Mouse (Mus musculus) stomach, embryonic 14.5 days (tissue): ENCODE results near the gene Ints6l. TPM values are rescaled to one million over a fixed set of nuclear protein-coding genes. Genes with fewer than 3 reads are reported as not detected.

Experiments
- ATAC-seq: fragments of 200-750 bp; cut with Nextera tagmentation; 2 replicates; pipeline ENCODE4 v1.8.0; 2017; ENCODE audit warnings: low read depth, moderate TSS enrichment; ENCODE audit not compliant: insufficient number of reproducible peaks, insufficient read depth, low FRiP score
- H3K27ac ChIP-seq: fragments of 300-500 bp; sonication (generic); 2 replicates; pipeline ENCODE4 v1.5.1; 2014; ENCODE audit warnings: mild to moderate bottlenecking, low read length, moderate library complexity, mixed read lengths
- H3K27me3 ChIP-seq: fragments of 300-500 bp; sonication (generic); 2 replicates; pipeline ENCODE4 v1.6.1; 2014; ENCODE audit warnings: low read length, control low read depth, mixed read lengths; ENCODE audit not compliant: control insufficient read depth, insufficient read depth
- H3K36me3 ChIP-seq: fragments of 300-500 bp; sonication (generic); 2 replicates; pipeline ENCODE4 v1.6.1; 2014; ENCODE audit warnings: mild to moderate bottlenecking, control low read depth, low read length, moderate library complexity, mixed read lengths; ENCODE audit not compliant: control insufficient read depth, insufficient read depth
- H3K4me1 ChIP-seq: fragments of 300-500 bp; sonication (generic); 2 replicates; pipeline ENCODE4 v1.6.1; 2014; ENCODE audit warnings: low read length, control low read depth, mixed read lengths; ENCODE audit not compliant: control insufficient read depth, insufficient read depth
- H3K4me2 ChIP-seq: fragments of 300-500 bp; sonication (generic); replicated peaks from 2 replicates; pipeline ENCODE4 v1.6.1; 2014; ENCODE audit warnings: low read depth, low read length, control low read depth
- H3K4me3 ChIP-seq: fragments of 300-500 bp; sonication (generic); 2 replicates; pipeline ENCODE4 v1.5.1; 2014; ENCODE audit warnings: low read depth, low read length, control low read depth
- H3K9ac ChIP-seq: fragments of 300-500 bp; sonication (generic); replicated peaks from 2 replicates; pipeline ENCODE4 v1.6.1; 2014; ENCODE audit warnings: low read depth, mild to moderate bottlenecking, control low read depth, low read length, moderate library complexity, mixed read lengths
- H3K9me3 ChIP-seq: fragments of 300-500 bp; sonication (generic); 2 replicates; pipeline ENCODE4 v1.6.1; 2016; ENCODE audit warnings: low read depth, low read length, control low read depth; ENCODE audit not compliant: control insufficient read depth
- WGBS: fragments of 180-500 bp; shearing (Covaris S2); extraction: QIAGEN DNeasy Blood & Tissue Kit; methylation state at CpG from one replicate; pipeline ENCODE4 v1.1.7; 2014; 5-methylcytosine and 5-hydroxymethylcytosine counted together
- polyA plus RNA-seq: library from polyadenylated mRNA; unstranded; fragments of >200 nt; fragmentation: Nextera tagmentation; extraction: Ambion mirVana; gene quantifications from 2 replicates; pipeline ENCODE4 v1.2.1, GENCODE M21; 2014

Gene Ints6l
- polyA plus RNA-seq, 1 experiment from 2014 or later: 28.0 TPM

DNA sequence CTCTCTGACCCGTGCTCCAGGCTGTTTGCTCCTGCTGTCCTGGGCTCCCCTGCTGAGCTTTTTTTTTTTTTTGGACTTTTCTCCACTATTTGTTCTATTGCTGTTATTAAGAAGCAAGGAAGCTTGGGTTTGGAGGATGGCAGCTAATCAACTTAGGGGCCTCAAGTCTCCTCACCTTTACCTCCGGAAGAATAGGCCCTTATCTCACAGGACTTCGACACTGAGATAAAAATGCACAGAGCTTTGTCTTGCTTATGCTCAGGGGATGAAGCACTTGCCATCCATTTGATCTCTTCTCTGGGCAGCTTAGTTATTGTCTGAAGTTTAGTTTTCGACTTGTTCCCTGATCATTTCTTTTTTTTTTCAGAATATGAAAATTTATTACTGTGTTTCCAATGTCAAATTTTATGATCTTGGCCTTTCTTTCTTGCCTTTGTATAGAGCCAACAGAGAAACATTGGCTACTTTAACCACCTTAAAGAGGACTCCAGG lies 7.1 kb upstream of the Ints6l start, which contains the start of gene Gm2174:
TSS of gene Gm2174 (plus strand) at position 442 of the 492 bp plus-strand sequence.
- 67% methylated on average over 4 of the region's 4 CpGs for WGBS
- H3K9me3 ChIP-seq: no peaks in the 10 kb centered on the region
- H3K36me3 ChIP-seq: no peaks in the 10 kb centered on the region

DNA sequence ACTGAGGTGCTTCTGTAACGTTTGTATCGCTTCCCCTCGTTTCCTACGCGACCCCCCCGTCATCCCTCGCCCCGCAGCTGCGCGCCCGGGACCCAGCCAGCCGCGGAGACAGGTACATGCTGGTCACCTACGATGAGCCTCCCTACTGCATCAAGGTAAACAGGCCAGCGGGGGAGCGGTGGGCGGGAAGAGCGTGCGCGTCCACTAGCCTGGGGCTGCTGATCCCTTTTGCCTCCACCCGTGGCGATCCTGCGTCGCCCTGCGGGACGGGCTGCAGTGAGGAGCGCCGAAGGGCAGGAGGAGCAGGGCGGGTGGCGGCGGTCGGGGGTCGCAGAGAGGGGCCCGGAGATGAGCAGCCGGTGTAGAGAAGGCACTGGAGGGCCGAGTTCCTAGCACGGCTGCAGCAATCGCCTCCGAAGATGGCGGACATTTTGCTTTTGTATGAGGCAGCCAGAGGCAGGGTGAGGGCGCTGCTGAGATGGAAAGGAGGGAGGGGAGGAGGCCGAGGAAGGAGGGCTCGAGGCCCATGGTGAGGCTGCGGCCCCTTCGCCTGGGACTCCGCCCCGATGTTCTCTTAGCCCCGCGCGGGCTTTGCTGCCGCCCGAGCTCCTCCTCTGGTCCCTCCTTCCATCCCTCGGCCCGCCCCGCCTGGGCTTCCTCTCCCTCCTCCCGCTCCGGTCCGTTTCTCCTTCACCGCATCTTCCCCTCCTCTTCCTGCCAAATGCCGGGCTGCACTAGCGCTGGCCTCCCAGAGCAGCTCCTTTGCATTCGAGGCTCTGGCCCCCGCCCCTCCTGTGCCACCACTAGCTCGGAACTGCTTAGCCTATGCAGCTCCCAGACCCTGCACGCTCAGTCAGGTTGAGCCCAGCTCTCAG lies 952 bp downstream of the Ints6l start:
- Histone ChIP-seq H3K27ac (peak overlapping the region; percentile 92), H3K4me3 (peak overlapping the region; percentile 47), H3K9me3 (no peaks in the 10 kb centered on the region), H3K9ac (peak overlapping the region; percentile 58), H3K4me1 (no peaks in the 10 kb centered on the region), H3K36me3 (no peaks in the 10 kb centered on the region), H3K4me2 (peak overlapping the region; percentile 47), H3K27me3 (no peaks in the 10 kb centered on the region)
- peak; percentile 95 for ATAC-seq
- WGBS: 15% methylated on average over 50 of the region's 65 CpGs

More for the DNA sequence above, 7.1 kb upstream of the Ints6l start, which contains the start of gene Gm2174:
- Histone ChIP-seq H3K4me2 (no peak within 1 kb of the TSS), H3K27me3 (no peaks in the 10 kb centered on the region), H3K27ac (no peak within 1 kb of the TSS), H3K4me1 (no peaks in the 10 kb centered on the region), H3K4me3 (no peak within 1 kb of the TSS), H3K9ac (no peak within 1 kb of the TSS)
- no peak for ATAC-seq

DNA sequence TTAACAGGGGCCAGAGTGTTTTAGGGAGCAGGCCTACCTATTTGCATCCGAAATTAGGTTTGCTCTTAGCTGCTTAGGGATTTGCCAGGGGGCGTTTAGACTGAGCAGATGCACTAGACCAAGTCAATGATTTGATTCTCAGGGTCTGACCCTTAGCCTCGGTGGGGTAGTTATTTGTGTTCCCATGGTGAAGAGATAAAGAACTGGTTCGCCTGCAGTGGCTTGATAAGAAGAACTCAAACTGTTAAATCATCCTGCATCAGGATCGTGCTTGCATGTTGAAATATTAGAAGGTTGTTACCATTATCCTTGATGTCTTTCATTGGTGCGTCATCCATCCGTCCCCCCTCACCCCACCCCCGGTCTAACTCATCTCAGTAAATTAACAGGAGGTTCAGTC lies 1.7 kb downstream of the Ints6l start:
- no peak overlapping the region for H3K9ac ChIP-seq
- WGBS: 17% methylated on average over 8 of the region's 8 CpGs
- ATAC-seq: 0 out of 2 replicates have a peak, but pooled peaks have one; percentile 0

DNA sequence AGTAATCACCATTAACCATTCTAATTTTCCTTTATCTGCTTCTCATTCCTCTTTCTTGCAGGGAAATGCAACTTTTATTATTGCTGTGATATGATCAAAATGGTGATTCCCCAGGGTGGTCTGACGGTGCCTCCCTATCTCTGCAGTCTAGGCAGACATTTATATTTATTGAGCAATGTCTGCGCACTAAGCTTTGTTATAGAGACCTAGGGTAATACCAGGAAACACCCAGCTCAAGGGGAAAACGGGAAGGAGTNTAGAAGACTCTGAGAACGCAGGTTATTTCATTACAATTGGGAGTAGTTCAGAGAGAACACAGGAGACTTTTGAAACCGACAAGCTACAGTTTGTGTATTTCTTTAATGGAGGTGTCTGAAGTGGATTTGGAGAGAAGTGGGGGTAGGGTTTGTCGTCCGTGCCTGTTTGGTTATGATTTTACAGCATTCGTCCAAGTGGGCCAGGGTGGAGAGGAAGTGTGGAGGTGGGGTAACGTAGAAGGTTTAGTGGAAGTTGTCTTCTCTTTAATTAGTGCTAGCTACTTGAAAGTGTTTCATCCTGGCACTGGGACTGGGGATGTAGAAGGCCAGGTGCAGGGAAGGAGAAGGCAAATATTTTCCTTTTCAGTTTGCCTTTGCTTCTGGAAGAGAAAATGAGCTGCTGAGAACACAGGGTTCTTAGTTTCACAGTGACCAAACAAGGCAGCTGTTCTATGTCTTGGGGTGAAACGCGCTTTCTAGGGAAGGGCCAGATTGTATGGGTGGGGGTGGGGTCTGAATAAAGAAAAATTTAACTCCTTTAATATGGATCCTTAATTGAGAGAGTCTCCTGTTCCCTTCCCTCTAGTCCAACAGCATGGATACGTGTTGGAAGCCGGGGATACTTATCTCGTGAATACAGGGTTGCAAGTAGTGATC lies 7.6 kb downstream of the Ints6l start:
- no peaks in the 10 kb centered on the region for H3K4me1 ChIP-seq
- H3K4me3 ChIP-seq: no peak overlapping the region
- H3K9me3 ChIP-seq: no peaks in the 10 kb centered on the region
- WGBS: 41% methylated on average over 14 of the region's 14 CpGs
- no peak overlapping the region for H3K9ac ChIP-seq
- no peaks in the 10 kb centered on the region for H3K27me3 ChIP-seq
- 0 out of 2 replicates have a peak overlapping the region, but pooled peaks have one; percentile 12 for H3K4me2 ChIP-seq
- no peak for ATAC-seq
- H3K36me3 ChIP-seq: no peaks in the 10 kb centered on the region
- peak overlapping the region; percentile 63 for H3K27ac ChIP-seq

More for the DNA sequence above, 1.7 kb downstream of the Ints6l start:
- no peaks in the 10 kb centered on the region for H3K4me1 ChIP-seq
- peak overlapping the region; percentile 41 for H3K4me2 ChIP-seq
- H3K4me3 ChIP-seq: peak overlapping the region; percentile 47
- H3K9me3 ChIP-seq: no peaks in the 10 kb centered on the region
- no peaks in the 10 kb centered on the region for H3K27me3 ChIP-seq
- peak overlapping the region; percentile 61; the same call in 1 of the 2 replicates for H3K27ac ChIP-seq
- H3K36me3 ChIP-seq: no peaks in the 10 kb centered on the region

DNA sequence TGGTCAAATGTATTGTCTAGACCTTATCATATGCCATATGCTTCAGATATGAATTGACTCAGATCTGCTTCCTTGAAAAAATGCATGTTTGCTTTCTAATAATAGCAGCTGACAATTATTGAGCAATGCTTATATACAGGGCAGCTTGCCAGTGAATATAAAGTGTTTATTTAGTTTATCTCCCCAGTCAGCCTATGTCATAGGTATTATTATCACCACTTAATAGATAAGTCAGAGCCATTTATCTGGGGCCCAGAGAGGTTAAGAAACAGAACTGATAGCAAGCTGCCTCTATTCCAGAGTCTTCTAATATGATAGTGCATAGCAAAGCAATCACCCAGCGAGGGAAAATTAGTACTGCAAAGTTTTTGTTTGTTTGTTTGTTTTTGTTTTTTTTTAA lies 10.2 kb downstream of the Ints6l start:
- Histone ChIP-seq H3K9ac (no peak overlapping the region), H3K27me3 (no peaks in the 10 kb centered on the region), H3K27ac (no peak overlapping the region), H3K9me3 (no peaks in the 10 kb centered on the region), H3K4me3 (no peak overlapping the region), H3K4me2 (no peak overlapping the region), H3K4me1 (no peaks in the 10 kb centered on the region), H3K36me3 (no peaks in the 10 kb centered on the region)
- no peak for ATAC-seq
- WGBS: 77% methylated on average over 1 of the region's 1 CpGs

DNA sequence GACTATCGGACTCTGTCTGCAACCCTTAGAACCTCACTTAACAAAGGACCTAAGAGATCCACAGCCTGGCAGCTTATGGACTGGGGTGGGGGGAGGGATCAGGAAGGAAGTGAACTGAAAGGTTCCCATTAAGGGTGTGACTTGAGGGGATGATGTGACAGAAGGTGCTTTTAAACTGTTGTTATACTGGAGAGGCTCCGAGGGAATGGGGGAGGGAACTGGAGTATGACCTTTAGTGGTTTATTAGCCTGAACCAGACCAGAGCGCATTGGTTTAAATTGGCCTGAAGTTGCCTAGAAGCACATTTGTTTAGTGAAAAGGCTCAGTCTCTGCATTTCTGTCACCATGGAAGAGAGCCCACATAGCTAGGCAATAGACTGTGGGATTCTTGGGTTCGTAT lies 13.0 kb downstream of the Ints6l start:
- Histone ChIP-seq H3K9ac (no peak overlapping the region), H3K9me3 (no peaks in the 10 kb centered on the region), H3K4me2 (no peak overlapping the region), H3K4me1 (no peaks in the 10 kb centered on the region), H3K27me3 (no peaks in the 10 kb centered on the region), H3K27ac (no peak overlapping the region), H3K4me3 (no peak overlapping the region), H3K36me3 (no peaks in the 10 kb centered on the region)
- ATAC-seq: no peak
- 67% methylated on average over 4 of the region's 4 CpGs for WGBS

DNA sequence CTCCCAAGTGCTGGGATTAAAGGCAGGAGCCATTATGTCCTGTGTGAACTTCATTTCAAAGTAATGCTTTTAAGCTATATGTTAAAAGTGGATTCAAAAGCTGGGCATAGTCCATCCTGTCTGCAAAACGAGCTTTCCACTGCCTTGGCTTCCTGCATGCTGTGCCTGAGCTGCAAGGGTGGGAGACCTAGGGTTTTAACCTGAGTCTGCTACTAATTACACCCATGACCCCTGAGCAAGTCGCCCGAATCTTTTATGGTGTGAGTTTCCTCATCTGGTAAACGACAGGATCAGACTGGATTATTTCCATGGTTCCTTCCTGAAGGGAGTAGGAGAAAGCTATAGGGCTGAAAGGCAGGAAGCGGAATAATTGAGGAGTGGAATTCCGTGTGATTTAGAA lies 13.8 kb downstream of the Ints6l start:
- no peak for ATAC-seq
- H3K36me3 ChIP-seq: no peaks in the 10 kb centered on the region
- no peaks in the 10 kb centered on the region for H3K4me1 ChIP-seq
- H3K9me3 ChIP-seq: no peaks in the 10 kb centered on the region
- H3K27me3 ChIP-seq: no peaks in the 10 kb centered on the region
- no peak overlapping the region for H3K4me3 ChIP-seq
- H3K27ac ChIP-seq: no peak overlapping the region
- no peak overlapping the region for H3K9ac ChIP-seq
- 55% methylated on average over 6 of the region's 6 CpGs for WGBS
- H3K4me2 ChIP-seq: no peak overlapping the region

DNA sequence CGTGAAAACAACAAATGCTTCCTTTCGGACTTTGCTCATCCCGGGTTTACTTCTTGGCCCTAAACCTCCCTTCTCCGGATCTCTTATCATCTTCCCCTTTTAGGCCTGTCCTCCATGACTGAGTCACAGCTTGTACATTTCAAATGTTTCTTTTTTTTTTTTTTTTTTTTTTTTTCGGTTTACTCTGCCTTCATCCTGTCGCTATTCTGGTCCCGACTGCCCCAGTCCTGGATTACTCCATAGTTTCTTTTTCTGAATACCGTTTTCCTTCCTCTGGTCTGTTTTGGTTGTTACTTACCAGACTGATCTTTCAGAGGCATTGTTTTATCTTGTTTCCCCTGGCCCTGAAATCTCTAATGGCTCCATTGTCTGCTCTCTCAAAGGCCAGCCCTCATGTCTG lies 19.4 kb downstream of the Ints6l start:
- WGBS: 67% methylated on average over 8 of the region's 8 CpGs
- no peak for ATAC-seq
- no peak overlapping the region for H3K27ac ChIP-seq

More for the DNA sequence above, 19.4 kb downstream of the Ints6l start:
- no peaks in the 10 kb centered on the region for H3K27me3 ChIP-seq
- H3K9me3 ChIP-seq: no peaks in the 10 kb centered on the region
- H3K4me1 ChIP-seq: no peaks in the 10 kb centered on the region
- no peaks in the 10 kb centered on the region for H3K36me3 ChIP-seq
- no peak overlapping the region for H3K4me3 ChIP-seq
- H3K4me2 ChIP-seq: no peak overlapping the region
- H3K9ac ChIP-seq: no peak overlapping the region
